Mouse (Mus musculus): ENCODE measurements around the gene Mex3a.

DNA sequence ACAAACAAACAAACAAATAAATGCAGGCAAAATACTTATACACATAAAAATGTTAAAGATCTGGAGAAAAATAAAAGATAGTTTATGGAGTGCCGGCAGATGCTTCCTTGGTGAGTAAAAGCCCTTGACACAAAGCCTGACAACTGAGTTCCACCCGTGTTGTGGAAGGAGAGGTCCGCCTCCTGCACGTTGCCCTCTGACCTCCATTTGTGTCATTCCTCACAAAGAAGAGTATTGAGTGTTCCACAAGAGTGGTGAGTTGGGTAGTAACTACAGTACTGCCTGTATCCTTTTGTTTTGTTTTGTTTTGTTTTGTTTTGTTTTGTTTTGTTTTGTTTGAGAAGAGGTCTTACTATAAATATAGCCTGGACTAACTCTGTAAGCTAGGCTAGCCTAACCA, 32.6 kb upstream of the Mex3a start:
- TF ChIP-seq CTCF (conservative IDR thresholded peaks at IDR 0.05 in 1 of 2, IDR thresholded peaks at IDR 0.05 in 1 of 2; ENCODE audit: low read depth in 2 of 2, low read length in 2 of 2) (no peak), ZC3H11A (IDR thresholded peaks at IDR 0.05; ENCODE audit: low read depth, low read length) (no peak), MAX (IDR thresholded peaks at IDR 0.05; ENCODE audit: low read length) (no peak), POLR2A (IDR thresholded peaks at IDR 0.05; ENCODE audit: low read depth, low read length) (no peak), TCF12 (IDR thresholded peaks at IDR 0.05; ENCODE audit: low read depth, low read length) (no peak), TBP (conservative IDR thresholded peaks at IDR 0.05; ENCODE audit: low read depth, low read length) (no peak), NRF1 (IDR thresholded peaks at IDR 0.05; ENCODE audit: low read depth, low read length) (no peak), USF1 (IDR thresholded peaks at IDR 0.05; ENCODE audit: low read depth, low read length) (no peak), POLR2AphosphoS2 (IDR thresholded peaks at IDR 0.05; ENCODE audit: low read depth, low read length) (no peak), JUND (conservative IDR thresholded peaks at IDR 0.05; ENCODE audit: low read depth, low read length) (no peak), ZKSCAN1 (IDR thresholded peaks at IDR 0.05; ENCODE audit: borderline replicate concordance, low read depth, low read length) (no peak), GABPA (IDR thresholded peaks at IDR 0.05; ENCODE audit: insufficient replicate concordance, low read depth, low read length) (no peak), E2F4 (IDR thresholded peaks at IDR 0.05; ENCODE audit: insufficient replicate concordance, low read depth, low read length) (no peak), EP300 (IDR thresholded peaks at IDR 0.05; ENCODE audit: low read length) (no peak)

Data from CH12.LX (cell line).